Mouse (Mus musculus) kidney, embryonic 15.5 days (tissue): Measurements from ENCODE around the gene Car6. TPM values are rescaled to one million over a fixed set of nuclear protein-coding genes. Genes with fewer than 3 reads are reported as not detected.

Source experiments
- ATAC-seq: fragments of 200-750 bp; cut with Nextera tagmentation; replicated peaks from 2 replicates; pipeline ENCODE4 v1.8.0; 2017; ENCODE audit warnings: moderate TSS enrichment; ENCODE audit not compliant: low FRiP score
- H3K27ac ChIP-seq: fragments of 300-500 bp; sonication (generic); 2 replicates; pipeline ENCODE4 v1.5.1; 2015; ENCODE audit warnings: mild to moderate bottlenecking, inconsistent platforms
- H3K27me3 ChIP-seq: fragments of 300-500 bp; sonication (generic); 2 replicates; pipeline ENCODE4 v1.6.1; 2015; ENCODE audit warnings: inconsistent platforms
- H3K36me3 ChIP-seq: fragments of 300-500 bp; sonication (generic); 2 replicates; pipeline ENCODE4 v1.6.1; 2015; ENCODE audit warnings: inconsistent platforms
- H3K4me1 ChIP-seq: fragments of 300-500 bp; sonication (generic); 2 replicates; pipeline ENCODE4 v1.6.1; 2015; ENCODE audit warnings: inconsistent platforms
- H3K4me2 ChIP-seq: fragments of 300-500 bp; sonication (generic); 2 replicates; pipeline ENCODE4 v1.6.1; 2015; ENCODE audit warnings: moderate library complexity, mild to moderate bottlenecking, inconsistent platforms
- H3K4me3 ChIP-seq: fragments of 300-500 bp; sonication (generic); replicated peaks from 2 replicates; pipeline ENCODE4 v1.5.1; 2015; ENCODE audit warnings: mild to moderate bottlenecking, inconsistent platforms
- H3K9ac ChIP-seq: fragments of 300-500 bp; sonication (generic); 2 replicates; pipeline ENCODE4 v1.6.1; 2015; ENCODE audit warnings: mild to moderate bottlenecking, inconsistent platforms
- H3K9me3 ChIP-seq: fragments of 300-500 bp; sonication (generic); replicated peaks from 2 replicates; pipeline ENCODE4 v1.6.1; 2016; ENCODE audit warnings: inconsistent platforms
- WGBS: fragments of 180-500 bp; shearing (Covaris S2); methylation state at CpG from one replicate; pipeline ENCODE4 v1.1.7; 2015; ENCODE audit warnings: mixed read lengths; 5-methylcytosine and 5-hydroxymethylcytosine counted together
- polyA plus RNA-seq: library from polyadenylated mRNA; unstranded; fragments of >200 nt; fragmentation: Nextera tagmentation; extraction: Ambion mirVana; gene quantifications from 2 replicates; pipeline ENCODE4 v1.2.1, GENCODE M21; 2015

Car6 gene
- polyA plus RNA-seq, 1 experiment from 2014 or later = not detected

GRCm38 (mm10) chr4:150174027-150174426 lies 27.1 kb downstream of the Car6 start:
- Histone ChIP-seq H3K27me3 (no peaks in the 10 kb centered on the region), H3K4me2 (no peak overlapping the region), H3K9me3 (no peaks in the 10 kb centered on the region), H3K9ac (no peak overlapping the region), H3K4me1 (peaks cover 4% of the 10 kb centered on the region; the same call in 1 of the 2 replicates), H3K4me3 (no peak overlapping the region), H3K36me3 (no peaks in the 10 kb centered on the region), H3K27ac (no peak overlapping the region)
- WGBS = 93% methylated on average over 14 of the region's 14 CpGs
- ATAC-seq = no peak

GRCm38 (mm10) chr4:150173281-150173680 lies 27.9 kb downstream of the Car6 start:
- no peaks in the 10 kb centered on the region for H3K9me3 ChIP-seq
- no peaks in the 10 kb centered on the region for H3K36me3 ChIP-seq
- WGBS = 56% methylated on average over 10 of the region's 10 CpGs
- ATAC-seq = no peak
- no peak overlapping the region for H3K9ac ChIP-seq
- H3K4me2 ChIP-seq = no peak overlapping the region
- H3K4me1 ChIP-seq = peaks cover 4% of the 10 kb centered on the region; the same call in 1 of the 2 replicates
- no peak overlapping the region for H3K4me3 ChIP-seq
- no peaks in the 10 kb centered on the region for H3K27me3 ChIP-seq
- no peak overlapping the region for H3K27ac ChIP-seq

- Histone ChIP-seq H3K4me1 (peaks cover 4% of the 10 kb centered on the region; the same call in 1 of the 2 replicates), H3K4me3 (no peak overlapping the region), H3K27me3 (no peaks in the 10 kb centered on the region), H3K36me3 (no peaks in the 10 kb centered on the region), H3K4me2 (no peak overlapping the region), H3K9me3 (no peaks in the 10 kb centered on the region), H3K9ac (no peak overlapping the region), H3K27ac (no peak overlapping the region)
- 78% methylated on average over 8 of the region's 8 CpGs for whole genome bisulfite sequencing
- ATAC-seq = no peak
These were observed 29.0 kb downstream of the Car6 start for GRCm38 (mm10) chr4:150172107-150172506.

DNA sequence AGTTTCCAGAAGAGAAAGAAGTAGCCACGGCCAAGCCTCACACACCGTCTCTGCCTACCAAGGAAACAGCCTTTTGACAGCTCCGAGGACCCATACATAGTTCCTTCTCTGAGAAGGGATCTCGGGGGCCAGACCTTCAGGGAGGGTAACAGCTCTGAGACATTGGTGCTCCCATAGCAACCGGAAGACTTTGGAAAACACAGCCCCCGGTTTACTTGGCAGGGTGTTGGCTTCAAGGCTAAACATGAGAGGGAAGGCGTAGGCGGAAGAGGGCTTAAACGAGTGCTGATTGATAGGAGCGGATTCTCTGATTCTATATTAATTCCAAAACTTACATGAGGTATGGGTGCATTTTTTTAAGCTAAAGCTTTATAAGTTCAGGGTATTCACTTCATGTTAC lies 32.7 kb downstream of the Car6 start:
- H3K27ac ChIP-seq = no peak overlapping the region
- 79% methylated on average over 10 of the region's 10 CpGs for WGBS
- no peaks in the 10 kb centered on the region for H3K4me1 ChIP-seq
- no peak overlapping the region for H3K4me3 ChIP-seq
- no peaks in the 10 kb centered on the region for H3K36me3 ChIP-seq
- ATAC-seq = no peak
- H3K27me3 ChIP-seq = no peaks in the 10 kb centered on the region
- no peak overlapping the region for H3K4me2 ChIP-seq
- H3K9me3 ChIP-seq = no peaks in the 10 kb centered on the region
- H3K9ac ChIP-seq = no peak overlapping the region

DNA sequence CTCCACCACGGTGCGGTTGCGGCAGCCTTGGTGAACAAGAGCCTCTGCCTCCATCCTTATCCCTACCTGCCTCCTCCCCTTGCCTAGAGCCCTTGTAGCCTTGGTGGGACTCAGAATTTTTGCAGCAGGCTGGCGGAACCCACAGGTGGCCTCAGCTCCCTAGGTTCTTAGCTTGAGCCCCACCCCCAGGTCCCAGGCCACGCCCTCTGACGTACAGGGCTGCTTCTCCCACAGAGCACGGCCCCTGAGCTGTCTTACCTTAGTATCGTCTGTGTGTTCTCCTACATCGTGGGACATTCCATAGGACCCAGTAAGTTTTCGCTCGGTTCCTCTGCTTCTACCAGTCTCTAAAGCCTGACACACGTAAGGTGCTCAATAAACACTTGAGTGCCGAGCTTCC lies 36.3 kb downstream of the Car6 start:
- Histone ChIP-seq H3K9me3 (peaks cover 4% of the 10 kb centered on the region; the same call in 1 of the 2 replicates), H3K27ac (no peak overlapping the region), H3K9ac (no peak overlapping the region), H3K36me3 (no peaks in the 10 kb centered on the region), H3K4me3 (no peak overlapping the region), H3K27me3 (no peaks in the 10 kb centered on the region), H3K4me1 (no peaks in the 10 kb centered on the region), H3K4me2 (peak overlapping the region; percentile 29; the same call in 1 of the 2 replicates)
- ATAC-seq = no peak
- WGBS = 39% methylated on average over 13 of the region's 13 CpGs

GRCm38 (mm10) chr4:150162561-150163169 lies 38.5 kb downstream of the Car6 start:
- Histone ChIP-seq H3K27me3 (no peaks in the 10 kb centered on the region), H3K4me1 (no peaks in the 10 kb centered on the region; the same call in 1 of the 2 replicates), H3K27ac (no peak overlapping the region), H3K9ac (no peak overlapping the region), H3K36me3 (no peaks in the 10 kb centered on the region), H3K4me2 (no peak overlapping the region), H3K9me3 (peaks cover 4% of the 10 kb centered on the region; the same call in 1 of the 2 replicates), H3K4me3 (no peak overlapping the region)
- 79% methylated on average over 13 of the region's 13 CpGs for WGBS
- no peak for ATAC-seq

- WGBS = 78% methylated on average over 2 of the region's 2 CpGs
- no peak overlapping the region for H3K4me2 ChIP-seq
These were observed 41.7 kb downstream of the Car6 start for GRCm38 (mm10) chr4:150159458-150159857.

DNA sequence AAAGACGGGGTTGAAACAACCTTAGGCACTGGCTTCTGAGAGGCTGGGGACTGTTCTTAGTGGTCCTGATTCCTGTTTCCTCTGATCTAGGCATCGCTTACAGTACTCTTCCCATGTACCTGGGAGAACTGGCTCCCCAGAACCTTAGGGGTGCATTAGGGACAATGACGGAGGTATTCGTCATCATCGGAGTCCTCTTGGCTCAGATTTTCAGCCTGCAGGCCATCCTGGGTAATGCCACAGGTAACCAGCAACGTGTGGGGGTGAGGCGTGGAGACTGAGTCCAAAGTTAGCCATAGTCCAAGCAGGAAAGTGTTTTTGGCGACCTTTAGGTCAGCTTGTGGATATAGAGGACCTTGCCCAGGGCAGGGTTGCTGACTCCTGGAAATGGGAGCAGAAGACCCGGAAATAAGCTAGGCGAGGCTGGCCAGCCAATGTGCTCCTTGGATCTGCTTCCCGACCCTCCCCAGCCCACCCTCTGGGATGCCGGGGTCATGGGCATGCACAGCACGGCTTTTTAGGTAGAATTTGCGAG lies 43.7 kb downstream of the Car6 start:
- ATAC-seq = no peak
- Histone ChIP-seq H3K9ac (no peak overlapping the region), H3K9me3 (no peaks in the 10 kb centered on the region), H3K27me3 (no peaks in the 10 kb centered on the region), H3K36me3 (no peaks in the 10 kb centered on the region), H3K4me3 (no peak overlapping the region), H3K27ac (no peak overlapping the region), H3K4me1 (no peaks in the 10 kb centered on the region; the same call in 1 of the 2 replicates), H3K4me2 (no peak overlapping the region)
- 76% methylated on average over 14 of the region's 14 CpGs for WGBS

More at GRCm38 (mm10) chr4:150159458-150159857, 41.7 kb downstream of the Car6 start:
- H3K27me3 ChIP-seq = no peaks in the 10 kb centered on the region
- no peaks in the 10 kb centered on the region; the same call in 1 of the 2 replicates for H3K4me1 ChIP-seq
- H3K9ac ChIP-seq = no peak overlapping the region
- H3K9me3 ChIP-seq = peaks cover 4% of the 10 kb centered on the region; the same call in 1 of the 2 replicates
- no peaks in the 10 kb centered on the region for H3K36me3 ChIP-seq
- ATAC-seq = no peak
- no peak overlapping the region for H3K27ac ChIP-seq
- no peak overlapping the region for H3K4me3 ChIP-seq

- H3K4me3 ChIP-seq = no peak overlapping the region
- H3K4me2 ChIP-seq = no peak overlapping the region
- no peak for ATAC-seq
- H3K36me3 ChIP-seq = no peaks in the 10 kb centered on the region
- 90% methylated on average over 4 of the region's 4 CpGs for WGBS
- H3K4me1 ChIP-seq = no peaks in the 10 kb centered on the region; the same call in 1 of the 2 replicates
- no peak overlapping the region for H3K27ac ChIP-seq
- no peaks in the 10 kb centered on the region for H3K27me3 ChIP-seq
- no peak overlapping the region for H3K9ac ChIP-seq
- H3K9me3 ChIP-seq = no peaks in the 10 kb centered on the region
These were observed 45.4 kb downstream of the Car6 start for GRCm38 (mm10) chr4:150155731-150156130.

DNA sequence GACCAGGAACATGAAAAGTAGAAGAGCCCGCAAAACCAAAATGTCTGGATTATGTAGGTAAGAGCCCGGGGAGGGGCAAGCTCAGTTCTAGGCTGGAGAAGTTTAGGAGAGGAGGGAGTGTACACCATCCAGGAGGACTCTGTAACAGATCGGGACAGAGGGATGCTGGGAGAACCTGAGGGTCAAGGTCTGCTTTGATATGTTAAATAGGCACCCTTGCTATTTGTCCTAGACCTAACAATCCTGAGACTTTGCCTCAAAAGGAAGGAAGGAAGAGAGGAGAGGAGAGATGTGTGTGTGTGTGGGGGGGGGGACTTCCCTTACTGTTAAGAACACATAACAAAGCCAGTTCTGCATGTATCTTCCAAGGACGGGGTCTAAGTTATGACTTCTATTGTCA lies 45.8 kb downstream of the Car6 start:
- no peaks in the 10 kb centered on the region; the same call in 1 of the 2 replicates for H3K4me1 ChIP-seq
- no peak overlapping the region for H3K9ac ChIP-seq
- H3K4me2 ChIP-seq = no peak overlapping the region
- WGBS = 91% methylated on average over 4 of the region's 4 CpGs
- no peak overlapping the region for H3K27ac ChIP-seq
- H3K36me3 ChIP-seq = no peaks in the 10 kb centered on the region
- H3K4me3 ChIP-seq = no peak overlapping the region
- no peaks in the 10 kb centered on the region for H3K9me3 ChIP-seq
- no peaks in the 10 kb centered on the region for H3K27me3 ChIP-seq
- ATAC-seq = no peak

DNA sequence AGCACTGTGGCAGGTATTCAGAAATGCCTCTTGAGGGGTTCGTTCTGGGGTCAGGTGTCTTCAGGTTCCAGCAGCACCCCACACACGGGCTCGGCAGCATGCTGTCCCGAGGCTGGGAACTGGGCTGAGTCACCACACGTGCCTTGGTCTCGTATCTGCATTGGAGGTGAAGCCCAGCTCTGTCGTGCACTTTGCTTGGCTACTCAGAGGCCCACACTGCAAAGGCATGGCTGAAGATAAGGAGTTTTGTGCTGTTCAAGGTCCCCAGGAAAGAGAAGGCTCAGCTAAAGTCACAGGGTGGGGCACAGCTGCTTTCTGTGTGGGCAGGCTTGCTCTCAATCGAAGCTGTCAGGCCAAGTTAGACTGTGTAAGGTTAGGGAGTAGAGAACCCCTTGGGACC lies 48.6 kb downstream of the Car6 start:
- H3K27me3 ChIP-seq = no peaks in the 10 kb centered on the region
- no peak overlapping the region for H3K4me3 ChIP-seq
- no peak overlapping the region for H3K27ac ChIP-seq
- H3K9ac ChIP-seq = no peak overlapping the region
- no peak overlapping the region for H3K4me2 ChIP-seq
- ATAC-seq = no peak
- H3K9me3 ChIP-seq = no peaks in the 10 kb centered on the region
- H3K4me1 ChIP-seq = no peaks in the 10 kb centered on the region
- no peaks in the 10 kb centered on the region for H3K36me3 ChIP-seq
- WGBS = 74% methylated on average over 8 of the region's 8 CpGs

DNA sequence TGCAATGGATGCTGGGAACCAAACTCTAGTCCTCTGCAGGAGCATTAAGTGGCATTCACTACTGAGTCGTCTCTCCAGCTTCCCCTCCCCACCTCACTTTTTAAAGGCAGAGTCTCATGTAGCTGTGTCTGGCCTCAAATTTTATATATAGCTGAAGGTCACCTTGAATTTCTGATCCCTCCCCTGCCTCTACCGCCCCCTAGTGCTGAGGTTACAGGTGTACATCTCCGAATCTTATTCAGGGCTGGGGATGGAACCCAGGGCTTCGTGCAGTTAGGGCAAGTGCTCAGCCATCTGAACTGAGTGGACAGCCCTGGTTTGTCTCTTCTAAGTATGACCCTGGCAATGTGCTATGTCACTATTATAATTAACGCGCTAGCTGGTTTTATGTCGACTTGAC lies 50.1 kb downstream of the Car6 start:
- no peak overlapping the region for H3K4me2 ChIP-seq
- 73% methylated on average over 7 of the region's 7 CpGs for WGBS
- H3K4me3 ChIP-seq = no peak overlapping the region
- no peak overlapping the region for H3K9ac ChIP-seq
- no peaks in the 10 kb centered on the region for H3K9me3 ChIP-seq
- H3K4me1 ChIP-seq = no peaks in the 10 kb centered on the region
- no peak for ATAC-seq
- H3K27ac ChIP-seq = no peak overlapping the region
- no peaks in the 10 kb centered on the region for H3K27me3 ChIP-seq
- H3K36me3 ChIP-seq = no peaks in the 10 kb centered on the region
